Mouse (Mus musculus) E14TG2a.4 (cell line): ENCODE measurements at regions not wholly inside any gene's neighbourhood (a gene's known extent, or its start where the extent isn't known, plus 50 kb on each side); places are given as distances from the start of the nearest gene placed in this dataset.

Source experiments
- H3K27me3 ChIP-seq: 2 replicates; pipeline ENCODE4 v1.6.1; 2014; ENCODE audit warnings: low read length, control low read depth; ENCODE audit not compliant: insufficient read depth
- H3K36me3 ChIP-seq: 2 replicates; pipeline ENCODE4 v1.6.1; 2014; ENCODE audit warnings: low read length, control low read depth; ENCODE audit not compliant: insufficient read depth
- H3K4me1 ChIP-seq: replicated peaks from 2 replicates; pipeline ENCODE4 v1.6.1; 2014; ENCODE audit warnings: low read depth, low read length, control low read depth
- H3K4me3 ChIP-seq: replicated peaks from 2 replicates; pipeline ENCODE4 v1.5.1; 2014; ENCODE audit warnings: mild to moderate bottlenecking, low read length
- H3K9me3 ChIP-seq: 2 replicates; pipeline ENCODE4 v1.6.1; 2014; ENCODE audit warnings: low read length, control low read depth
- CTCF ChIP-seq: conservative IDR thresholded peaks from 2 replicates; pipeline ENCODE4 v1.5.1; 2014; ENCODE audit warnings: low read length
- NANOG ChIP-seq: IDR thresholded peaks from 2 replicates; pipeline ENCODE4 v1.6.1; 2014; ENCODE audit warnings: borderline replicate concordance, low read length, mixed read lengths
- POU5F1 ChIP-seq: IDR thresholded peaks from 2 replicates; pipeline ENCODE4 v1.6.1; 2014; ENCODE audit warnings: low read length, borderline replicate concordance

DNA sequence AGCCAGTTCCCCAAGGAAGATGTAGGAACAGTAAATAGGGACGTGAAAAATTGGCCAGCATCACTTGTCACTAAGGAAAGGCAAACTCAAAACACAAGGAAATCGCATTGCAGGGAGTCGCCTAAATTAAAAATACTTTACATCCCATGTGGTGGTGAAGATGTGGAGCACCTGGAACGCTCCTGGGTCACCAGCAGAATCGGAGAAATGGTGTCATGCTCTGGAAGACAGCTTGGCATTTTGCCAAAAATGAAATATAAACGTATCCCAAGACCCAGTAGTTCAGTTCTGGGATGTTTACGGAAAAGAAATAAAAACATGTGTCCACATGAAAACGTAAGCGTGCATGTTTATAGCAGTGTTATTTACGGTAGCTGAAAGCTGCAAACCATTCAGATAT, 111.5 kb downstream of the Tmem30b start:
- Histone ChIP-seq H3K9me3 (no peaks in the 10 kb centered on the region), H3K4me1 (no peaks in the 10 kb centered on the region), H3K36me3 (no peaks in the 10 kb centered on the region), H3K4me3 (no peak overlapping the region), H3K27me3 (0 out of 2 replicates have a peak, but pooled peaks cover 1% of the 10 kb centered on the region)
- no peak for TF ChIP-seq POU5F1
- TF ChIP-seq CTCF: no peak
- TF ChIP-seq NANOG: no peak

- H3K27me3 ChIP-seq: peaks cover 7% of the 10 kb centered on the region; the same call in 1 of the 2 replicates
- no peak overlapping the region for H3K4me3 ChIP-seq
- no peak for TF ChIP-seq POU5F1
- TF ChIP-seq CTCF: no peak
- TF ChIP-seq NANOG: no peak
Measured at GRCm38 (mm10) chr12:73432546-73432945, 113.6 kb downstream of the Tmem30b start.

GRCm38 (mm10) chr12:73428171-73428570, 118.0 kb downstream of the Tmem30b start:
- no peak for TF ChIP-seq NANOG
- TF ChIP-seq POU5F1: no peak
- TF ChIP-seq CTCF: no peak
- H3K9me3 ChIP-seq: peaks cover 16% of the 10 kb centered on the region
- 0 out of 2 replicates have a peak overlapping the region, but pooled peaks have one; percentile 13 for H3K4me3 ChIP-seq
- no peaks in the 10 kb centered on the region for H3K36me3 ChIP-seq
- peaks cover 7% of the 10 kb centered on the region; the same call in 1 of the 2 replicates for H3K27me3 ChIP-seq
- peaks cover 13% of the 10 kb centered on the region for H3K4me1 ChIP-seq

More at GRCm38 (mm10) chr12:73432546-73432945, 113.6 kb downstream of the Tmem30b start:
- peaks cover 12% of the 10 kb centered on the region for H3K4me1 ChIP-seq
- H3K36me3 ChIP-seq: no peaks in the 10 kb centered on the region
- H3K9me3 ChIP-seq: no peaks in the 10 kb centered on the region

- Histone ChIP-seq H3K4me1 (peaks cover 13% of the 10 kb centered on the region), H3K4me3 (no peak overlapping the region), H3K36me3 (no peaks in the 10 kb centered on the region), H3K9me3 (peaks cover 16% of the 10 kb centered on the region), H3K27me3 (peaks cover 7% of the 10 kb centered on the region; the same call in 1 of the 2 replicates)
- TF ChIP-seq POU5F1: no peak
- no peak for TF ChIP-seq CTCF
- no peak for TF ChIP-seq NANOG
Measured at GRCm38 (mm10) chr12:73424814-73425213, 121.4 kb downstream of the Tmem30b start.

DNA sequence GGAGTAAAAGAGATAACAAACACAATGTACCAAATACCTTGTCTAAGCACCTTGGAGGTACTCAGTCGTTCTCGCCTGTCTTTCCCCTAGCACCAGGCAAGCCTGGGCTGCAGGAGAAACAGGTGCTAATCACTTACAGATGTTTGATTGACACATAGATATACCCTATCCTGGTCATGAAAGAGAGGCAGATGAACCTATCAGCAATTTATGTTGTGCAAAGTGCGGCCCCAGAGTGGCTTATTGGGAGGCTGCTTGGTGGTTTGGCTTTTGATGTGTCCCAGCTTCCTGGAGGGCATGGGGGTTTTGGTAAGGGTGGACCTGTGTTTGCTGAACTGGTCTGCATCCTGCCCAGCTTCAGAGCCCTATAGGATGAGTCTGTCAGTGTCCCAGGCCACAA, 129.1 kb downstream of the Tmem30b start:
- no peak for TF ChIP-seq POU5F1

GRCm38 (mm10) chr12:73416367-73416897, 129.8 kb downstream of the Tmem30b start:
- Histone ChIP-seq H3K27me3 (0 out of 2 replicates have a peak, but pooled peaks cover 4% of the 10 kb centered on the region), H3K36me3 (no peaks in the 10 kb centered on the region), H3K4me3 (no peak overlapping the region), H3K9me3 (no peaks in the 10 kb centered on the region), H3K4me1 (no peaks in the 10 kb centered on the region)
- TF ChIP-seq CTCF (no peak), NANOG (no peak), POU5F1 (no peak)

More for the DNA sequence above, 129.1 kb downstream of the Tmem30b start:
- H3K9me3 ChIP-seq: no peaks in the 10 kb centered on the region
- 0 out of 2 replicates have a peak, but pooled peaks cover 4% of the 10 kb centered on the region for H3K27me3 ChIP-seq
- H3K36me3 ChIP-seq: no peaks in the 10 kb centered on the region
- H3K4me3 ChIP-seq: no peak overlapping the region
- no peaks in the 10 kb centered on the region for H3K4me1 ChIP-seq

GRCm38 (mm10) chr12:73415856-73416366, 129.3 kb downstream of the Slc38a6 start:
- Histone ChIP-seq H3K27me3 (0 out of 2 replicates have a peak, but pooled peaks cover 4% of the 10 kb centered on the region), H3K36me3 (no peaks in the 10 kb centered on the region), H3K4me1 (no peaks in the 10 kb centered on the region), H3K9me3 (no peaks in the 10 kb centered on the region), H3K4me3 (no peak overlapping the region)
- TF ChIP-seq POU5F1: no peak
- no peak for TF ChIP-seq NANOG
- TF ChIP-seq CTCF: no peak

- no peaks in the 10 kb centered on the region for H3K36me3 ChIP-seq
- no peak for TF ChIP-seq CTCF
- no peak for TF ChIP-seq NANOG
- no peak overlapping the region for H3K4me3 ChIP-seq
- no peaks in the 10 kb centered on the region for H3K4me1 ChIP-seq
- no peaks in the 10 kb centered on the region for H3K9me3 ChIP-seq
- H3K27me3 ChIP-seq: peaks cover 9% of the 10 kb centered on the region; the same call in 1 of the 2 replicates
Measured at GRCm38 (mm10) chr12:73413439-73414196, 127.0 kb downstream of the Slc38a6 start.
